Mouse (Mus musculus): ENCODE measurements at regions not wholly inside any gene's neighbourhood (a gene's known extent, or its start where the extent isn't known, plus 50 kb on each side); places are given as distances from the start of the nearest gene placed in this dataset.
"Not testable (repeated sequence)": the region's sequence is repeated elsewhere in the genome, so short reads cannot be mapped to it uniquely, and the experiment has no call there.

- Histone ChIP-seq H3K4me1 (replicated peaks) (peaks cover 25% of the 10 kb centered on the region), H3K27me3 (no peaks in the 10 kb centered on the region), H3K4me3 (no peak overlapping the region), H3K4me2 (no peak overlapping the region), H3K9me3 (no peaks in the 10 kb centered on the region), H3K36me3 (no peaks in the 10 kb centered on the region), H3K27ac (peak overlapping the region; percentile 69), H3K9ac (no peak overlapping the region)
- WGBS: 77% methylated on average over 9 of the region's 9 CpGs
- ATAC-seq (ENCODE audit: low FRiP score): no peak
These were observed 165.9 kb upstream of the Trpc7 start for GRCm38 (mm10) chr13:57061656-57062055.

GRCm38 (mm10) chr13:57061074-57061473, 165.3 kb upstream of the Trpc7 start:
- no peak overlapping the region; the same call in 1 of the 2 replicates for H3K9ac ChIP-seq

GRCm38 (mm10) chr13:57056786-57057185, 161.0 kb upstream of the Trpc7 start:
- H3K4me3 ChIP-seq: no peak overlapping the region
- 57% methylated on average over 15 of the region's 15 CpGs for WGBS
- peak; percentile 45; the same call in 1 of the 2 replicates for ATAC-seq (ENCODE audit: low FRiP score)

More at GRCm38 (mm10) chr13:57061074-57061473, 165.3 kb upstream of the Trpc7 start:
- H3K9me3 ChIP-seq: no peaks in the 10 kb centered on the region
- WGBS: 46% methylated on average over 7 of the region's 7 CpGs
- H3K4me1 ChIP-seq (replicated peaks): peaks cover 29% of the 10 kb centered on the region
- H3K36me3 ChIP-seq: no peaks in the 10 kb centered on the region
- H3K4me3 ChIP-seq: no peak overlapping the region
- H3K27me3 ChIP-seq: no peaks in the 10 kb centered on the region
- ATAC-seq (ENCODE audit: low FRiP score): peak; percentile 83
- no peak overlapping the region for H3K4me2 ChIP-seq
- peak overlapping the region; percentile 69 for H3K27ac ChIP-seq

GRCm38 (mm10) chr13:57055409-57056195, 159.8 kb upstream of the Trpc7 start:
- Histone ChIP-seq H3K36me3 (no peaks in the 10 kb centered on the region), H3K4me1 (replicated peaks) (peaks cover 29% of the 10 kb centered on the region), H3K9ac (peak overlapping the region; percentile 5; the same call in 1 of the 2 replicates), H3K4me2 (no peak overlapping the region), H3K9me3 (no peaks in the 10 kb centered on the region), H3K27me3 (no peaks in the 10 kb centered on the region), H3K4me3 (no peak overlapping the region), H3K27ac (peak overlapping the region; percentile 75)
- ATAC-seq (ENCODE audit: low FRiP score): peak; percentile 48; the same call in 1 of the 2 replicates
- WGBS: 42% methylated on average over 12 of the region's 12 CpGs

More at GRCm38 (mm10) chr13:57056786-57057185, 161.0 kb upstream of the Trpc7 start:
- Histone ChIP-seq H3K4me2 (no peak overlapping the region), H3K9ac (no peak overlapping the region), H3K9me3 (no peaks in the 10 kb centered on the region), H3K27ac (peak overlapping the region; percentile 66), H3K27me3 (no peaks in the 10 kb centered on the region), H3K36me3 (no peaks in the 10 kb centered on the region), H3K4me1 (replicated peaks) (peaks cover 41% of the 10 kb centered on the region)

GRCm38 (mm10) chr13:57053361-57053760, 157.6 kb upstream of the Trpc7 start:
- Histone ChIP-seq H3K4me2 (no peak overlapping the region), H3K4me1 (replicated peaks) (peaks cover 29% of the 10 kb centered on the region)

GRCm38 (mm10) chr13:57046130-57046529, 150.3 kb upstream of the Trpc7 start:
- not testable (repeated sequence) for H3K9ac ChIP-seq; H3K27me3 ChIP-seq; H3K36me3 ChIP-seq; H3K27ac ChIP-seq; H3K4me2 ChIP-seq; H3K4me3 ChIP-seq; ATAC-seq (ENCODE audit: low FRiP score); H3K4me1 ChIP-seq (replicated peaks); H3K9me3 ChIP-seq
- WGBS: 26% methylated on average over 9 of the region's 9 CpGs

More at GRCm38 (mm10) chr13:57053361-57053760, 157.6 kb upstream of the Trpc7 start:
- H3K36me3 ChIP-seq: no peaks in the 10 kb centered on the region
- 77% methylated on average over 4 of the region's 4 CpGs for WGBS
- ATAC-seq (ENCODE audit: low FRiP score): no peak
- H3K9ac ChIP-seq: no peak overlapping the region
- H3K27me3 ChIP-seq: no peaks in the 10 kb centered on the region
- H3K4me3 ChIP-seq: no peak overlapping the region
- H3K27ac ChIP-seq: no peak overlapping the region
- no peaks in the 10 kb centered on the region for H3K9me3 ChIP-seq

GRCm38 (mm10) chr13:57044455-57044854, 148.7 kb upstream of the Trpc7 start:
- WGBS: 86% methylated on average over 8 of the region's 8 CpGs
- H3K27ac ChIP-seq: no peak overlapping the region
- H3K36me3 ChIP-seq: no peaks in the 10 kb centered on the region
- no peaks in the 10 kb centered on the region for H3K4me1 ChIP-seq (replicated peaks)
- no peak overlapping the region for H3K9ac ChIP-seq
- no peaks in the 10 kb centered on the region for H3K27me3 ChIP-seq
- H3K4me3 ChIP-seq: no peak overlapping the region
- peaks cover 7% of the 10 kb centered on the region; the same call in 1 of the 2 replicates for H3K9me3 ChIP-seq
- no peak overlapping the region for H3K4me2 ChIP-seq
- ATAC-seq (ENCODE audit: low FRiP score): no peak

- 88% methylated on average over 15 of the region's 15 CpGs for WGBS
- peaks cover 7% of the 10 kb centered on the region; the same call in 1 of the 2 replicates for H3K9me3 ChIP-seq
- H3K27me3 ChIP-seq: no peaks in the 10 kb centered on the region
- H3K4me2 ChIP-seq: no peak overlapping the region
- H3K4me1 ChIP-seq (replicated peaks): no peaks in the 10 kb centered on the region
- no peak overlapping the region for H3K27ac ChIP-seq
- no peaks in the 10 kb centered on the region for H3K36me3 ChIP-seq
- no peak for ATAC-seq (ENCODE audit: low FRiP score)
- H3K9ac ChIP-seq: no peak overlapping the region
- no peak overlapping the region for H3K4me3 ChIP-seq
These were observed 147.7 kb upstream of the Trpc7 start for GRCm38 (mm10) chr13:57043316-57043974.

GRCm38 (mm10) chr13:57042514-57042913, 146.7 kb upstream of the Trpc7 start:
- Histone ChIP-seq H3K36me3 (no peaks in the 10 kb centered on the region), H3K4me3 (no peak overlapping the region), H3K4me1 (replicated peaks) (no peaks in the 10 kb centered on the region), H3K27ac (no peak overlapping the region), H3K4me2 (no peak overlapping the region), H3K27me3 (no peaks in the 10 kb centered on the region), H3K9ac (no peak overlapping the region), H3K9me3 (peaks cover 14% of the 10 kb centered on the region; the same call in 1 of the 2 replicates)
- 71% methylated on average over 5 of the region's 5 CpGs for WGBS
- ATAC-seq (ENCODE audit: low FRiP score): no peak

GRCm38 (mm10) chr13:57032871-57033270, 137.1 kb upstream of the Trpc7 start:
- Histone ChIP-seq H3K9me3 (0 out of 2 replicates have a peak, but pooled peaks cover 3% of the 10 kb centered on the region), H3K36me3 (no peaks in the 10 kb centered on the region), H3K4me1 (replicated peaks) (no peaks in the 10 kb centered on the region), H3K27me3 (no peaks in the 10 kb centered on the region), H3K4me3 (no peak overlapping the region), H3K4me2 (no peak overlapping the region), H3K9ac (no peak overlapping the region), H3K27ac (no peak overlapping the region)
- no peak for ATAC-seq (ENCODE audit: low FRiP score)
- 72% methylated on average over 4 of the region's 4 CpGs for WGBS

- 77% methylated on average over 11 of the region's 11 CpGs for WGBS
- H3K9ac ChIP-seq: no peak overlapping the region
- no peak overlapping the region for H3K27ac ChIP-seq
- no peaks in the 10 kb centered on the region for H3K27me3 ChIP-seq
- H3K4me3 ChIP-seq: no peak overlapping the region
- H3K4me2 ChIP-seq: no peak overlapping the region
- no peak for ATAC-seq (ENCODE audit: low FRiP score)
- H3K4me1 ChIP-seq (replicated peaks): peaks cover 8% of the 10 kb centered on the region; the same call in 1 of the 2 replicates
- H3K9me3 ChIP-seq: no peaks in the 10 kb centered on the region
- no peaks in the 10 kb centered on the region for H3K36me3 ChIP-seq
These were observed 122.0 kb upstream of the Trpc7 start for GRCm38 (mm10) chr13:57017553-57018341.

Measured in hindbrain, embryonic 13.5 days (tissue).